Mouse (Mus musculus): ENCODE data around the gene Zfp462. TPM values are rescaled to one million over a fixed set of nuclear protein-coding genes. Genes with fewer than 3 reads are reported as not detected.

Gene Zfp462
- total RNA-seq, 2 experiments from 2014 or later, result 0.96 TPM; not detected in 1

DNA sequence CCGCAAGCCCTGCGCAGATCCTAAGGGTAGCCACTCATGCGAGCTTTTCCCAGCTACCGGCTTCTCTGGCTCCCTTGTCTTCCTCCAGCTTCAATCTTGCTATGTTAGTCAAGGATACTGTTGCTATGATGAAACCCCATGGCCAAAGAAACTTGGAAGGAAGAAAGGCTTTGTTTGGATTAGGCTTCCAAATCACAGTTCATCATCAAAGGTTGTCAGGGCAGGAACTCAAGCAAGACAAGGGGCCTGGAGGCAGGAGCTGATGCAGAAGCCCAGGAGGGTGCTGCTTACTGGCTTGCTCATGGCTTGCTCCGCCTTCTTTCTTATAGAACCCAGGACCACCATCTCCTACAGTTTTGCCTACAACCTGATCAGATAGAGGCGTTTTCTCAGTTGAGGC, 88.6 kb downstream of the Zfp462 start:
- no peak for ATAC-seq (replicated peaks; ENCODE audit: low FRiP score, poor library complexity, severe bottlenecking)

DNA sequence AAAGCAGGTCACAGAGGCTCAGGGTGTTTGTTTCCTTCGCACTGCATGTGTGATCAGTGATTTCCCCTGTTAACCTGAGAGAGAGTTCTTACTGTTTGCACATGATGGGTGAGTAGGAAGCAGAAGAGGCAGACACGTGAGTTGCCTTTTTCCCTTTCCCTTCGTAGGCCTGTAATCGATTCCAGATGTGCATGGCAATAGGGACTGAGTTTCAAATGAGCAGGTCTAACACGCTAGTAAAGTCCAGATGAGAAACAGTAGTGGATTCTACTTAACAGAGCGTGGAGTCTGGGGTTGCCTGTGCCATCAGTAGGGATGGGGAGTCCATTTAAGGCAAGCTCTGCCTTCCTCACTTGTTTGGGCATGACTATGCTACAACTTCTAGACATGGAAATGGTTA, 93.3 kb downstream of the Zfp462 start:
- ATAC-seq (replicated peaks; ENCODE audit: low FRiP score, poor library complexity, severe bottlenecking), result no peak

DNA sequence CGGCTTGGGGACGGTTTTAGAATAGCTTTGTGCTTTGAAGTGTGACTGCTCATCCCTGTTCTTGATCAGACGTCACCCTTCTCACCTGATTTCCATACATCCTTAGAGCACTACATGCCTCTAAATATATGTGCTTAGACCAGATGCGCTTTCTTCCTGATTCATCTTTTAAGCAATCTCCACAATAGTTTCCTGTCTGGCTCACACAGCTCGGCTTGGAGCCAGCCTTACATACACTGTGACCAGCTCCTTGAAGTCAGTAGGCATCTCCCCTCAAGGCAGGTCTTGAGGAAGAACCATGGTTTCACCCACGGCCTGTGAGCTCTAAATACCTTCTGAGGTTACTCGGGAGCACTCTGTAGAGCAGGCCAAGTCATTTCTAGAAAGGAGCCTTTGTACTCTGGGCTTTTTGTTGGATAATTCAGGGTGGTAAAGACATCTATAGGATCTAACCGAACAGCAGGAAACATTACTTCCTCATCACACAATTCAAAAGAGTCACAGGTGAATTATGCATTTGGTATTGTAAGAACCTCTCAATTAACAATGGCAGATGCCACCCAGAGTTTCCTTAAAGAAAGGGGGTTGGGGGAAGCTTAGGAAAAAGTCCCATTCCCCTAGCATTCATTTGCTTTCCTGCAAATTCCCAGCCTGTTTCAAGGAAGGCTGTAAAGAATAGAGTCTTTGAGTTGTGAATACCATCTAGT, 95.6 kb downstream of the Zfp462 start:
- no peak for ATAC-seq (replicated peaks; ENCODE audit: low FRiP score, poor library complexity, severe bottlenecking)

GRCm38 (mm10) chr4:55041106-55041730, 96.4 kb downstream of the Zfp462 start:
- ATAC-seq (replicated peaks; ENCODE audit: low FRiP score, poor library complexity, severe bottlenecking), result no peak

DNA sequence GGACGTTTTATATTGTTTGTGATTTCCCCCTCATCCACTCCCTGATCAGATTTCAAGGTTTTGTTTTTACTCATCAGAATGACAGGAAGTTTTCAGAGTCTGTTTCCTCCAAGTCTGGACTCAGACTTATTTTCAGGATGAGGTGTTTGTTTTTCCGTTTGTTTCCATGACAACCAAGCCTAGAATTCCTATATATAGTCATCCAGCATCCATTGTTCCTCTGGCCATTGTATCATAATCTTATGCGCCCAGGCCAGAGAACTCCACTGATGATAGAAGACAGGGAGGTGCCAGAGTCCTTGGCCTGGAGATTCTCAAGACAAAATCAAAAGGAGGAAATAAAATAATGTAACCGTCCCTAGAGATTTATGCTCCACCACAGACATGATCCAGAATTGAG, 97.7 kb downstream of the Zfp462 start:
- ATAC-seq (replicated peaks; ENCODE audit: low FRiP score, poor library complexity, severe bottlenecking), result no peak

DNA sequence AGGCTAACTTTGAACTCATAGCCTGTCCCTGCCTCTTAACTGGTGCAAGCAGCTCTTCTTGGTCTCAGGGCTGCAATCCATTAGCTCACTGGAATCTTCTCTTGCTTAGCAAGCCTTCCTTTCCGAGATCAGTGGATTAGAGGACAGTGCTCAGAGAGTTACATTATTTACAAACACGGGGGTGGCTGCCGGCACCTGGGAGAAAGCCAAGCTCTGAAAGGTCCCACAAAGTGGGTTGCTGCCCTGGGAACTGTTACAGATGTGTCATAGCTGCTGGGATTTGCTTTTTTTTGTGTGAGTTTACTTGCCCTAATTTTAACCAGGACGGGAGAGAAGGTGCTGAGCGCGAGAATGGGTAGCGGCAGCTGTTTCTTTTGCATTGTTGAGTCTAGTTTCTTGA, 102.4 kb downstream of the Zfp462 start:
- no peak for ATAC-seq (replicated peaks; ENCODE audit: low FRiP score, poor library complexity, severe bottlenecking)

GRCm38 (mm10) chr4:55049938-55050610, 105.2 kb downstream of the Zfp462 start:
- ATAC-seq (replicated peaks; ENCODE audit: low FRiP score, poor library complexity, severe bottlenecking), result no peak

GRCm38 (mm10) chr4:55051345-55051744, 106.5 kb downstream of the Zfp462 start:
- ATAC-seq (replicated peaks; ENCODE audit: low FRiP score, poor library complexity, severe bottlenecking), result no peak

DNA sequence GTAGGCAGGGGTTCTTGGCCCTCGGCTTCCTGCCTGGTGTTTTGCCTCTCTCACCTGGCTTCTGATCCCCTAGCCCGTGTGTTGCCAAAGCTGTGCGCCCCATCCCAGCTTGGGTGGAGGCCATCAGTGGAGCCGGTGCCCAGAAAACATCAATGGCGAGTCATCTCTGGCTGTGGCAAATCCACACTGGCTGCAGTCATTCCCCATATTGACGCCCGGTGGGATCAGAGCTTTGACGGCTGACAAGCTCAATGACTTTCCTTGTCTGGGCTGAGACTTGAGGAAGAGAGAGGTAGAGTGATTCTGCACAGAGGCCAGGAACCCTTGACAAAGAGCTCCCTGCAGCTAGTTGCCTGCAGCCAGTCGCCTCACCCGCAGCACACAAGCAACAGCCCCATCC, 107.8 kb downstream of the Zfp462 start:
- no peak for ATAC-seq (replicated peaks; ENCODE audit: low FRiP score, poor library complexity, severe bottlenecking)

- no peak for ATAC-seq (replicated peaks; ENCODE audit: low FRiP score, poor library complexity, severe bottlenecking)
These were observed 113.0 kb downstream of the Zfp462 start for GRCm38 (mm10) chr4:55057666-55058455.

DNA sequence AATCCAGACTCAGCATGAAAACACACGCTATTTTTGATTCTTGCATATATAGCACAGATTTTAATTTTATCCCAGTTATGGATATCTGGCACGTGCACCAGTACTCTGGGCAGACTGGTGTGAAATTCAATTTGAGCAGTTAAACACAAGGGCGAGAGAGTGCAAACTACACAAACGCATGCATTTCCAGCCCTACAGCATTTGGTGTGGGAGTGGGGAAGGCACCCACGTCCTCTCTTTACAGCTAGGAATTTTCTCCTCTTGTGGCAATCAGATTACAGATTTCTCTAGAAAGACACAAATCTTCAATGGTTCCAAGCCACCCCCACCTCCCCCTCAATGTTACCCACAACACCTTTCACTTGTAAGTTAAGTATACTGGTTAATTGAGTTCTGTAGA, 114.1 kb downstream of the Zfp462 start:
- ATAC-seq (replicated peaks; ENCODE audit: low FRiP score, poor library complexity, severe bottlenecking), result no peak

GRCm38 (mm10) chr4:55066341-55067170, 121.7 kb downstream of the Zfp462 start:
- no peak for ATAC-seq (replicated peaks; ENCODE audit: low FRiP score, poor library complexity, severe bottlenecking)

DNA sequence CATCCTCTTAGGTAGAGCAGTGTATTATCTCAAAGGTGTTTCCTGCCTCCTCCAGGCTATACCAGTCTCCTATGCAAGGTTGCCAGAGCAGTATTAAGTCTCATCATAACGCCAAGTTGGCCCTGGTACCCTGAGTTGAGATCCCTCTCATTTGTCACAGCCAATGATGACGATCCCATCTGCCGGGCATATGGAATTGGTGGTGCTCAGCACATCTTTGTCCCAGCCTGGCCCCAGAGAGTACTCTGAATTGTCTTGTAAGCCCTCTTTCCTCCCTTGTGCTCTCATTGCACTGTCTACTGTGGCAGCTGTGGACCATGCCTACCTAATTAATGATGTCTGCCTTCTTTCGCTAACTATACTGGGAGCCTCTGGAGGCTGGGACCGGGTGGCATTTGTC, 126.7 kb downstream of the Zfp462 start:
- no peak for ATAC-seq (replicated peaks; ENCODE audit: low FRiP score, poor library complexity, severe bottlenecking)

- no peak for ATAC-seq (replicated peaks; ENCODE audit: low FRiP score, poor library complexity, severe bottlenecking)
These were observed 132.5 kb downstream of the Zfp462 start for GRCm38 (mm10) chr4:55077133-55077889.

DNA sequence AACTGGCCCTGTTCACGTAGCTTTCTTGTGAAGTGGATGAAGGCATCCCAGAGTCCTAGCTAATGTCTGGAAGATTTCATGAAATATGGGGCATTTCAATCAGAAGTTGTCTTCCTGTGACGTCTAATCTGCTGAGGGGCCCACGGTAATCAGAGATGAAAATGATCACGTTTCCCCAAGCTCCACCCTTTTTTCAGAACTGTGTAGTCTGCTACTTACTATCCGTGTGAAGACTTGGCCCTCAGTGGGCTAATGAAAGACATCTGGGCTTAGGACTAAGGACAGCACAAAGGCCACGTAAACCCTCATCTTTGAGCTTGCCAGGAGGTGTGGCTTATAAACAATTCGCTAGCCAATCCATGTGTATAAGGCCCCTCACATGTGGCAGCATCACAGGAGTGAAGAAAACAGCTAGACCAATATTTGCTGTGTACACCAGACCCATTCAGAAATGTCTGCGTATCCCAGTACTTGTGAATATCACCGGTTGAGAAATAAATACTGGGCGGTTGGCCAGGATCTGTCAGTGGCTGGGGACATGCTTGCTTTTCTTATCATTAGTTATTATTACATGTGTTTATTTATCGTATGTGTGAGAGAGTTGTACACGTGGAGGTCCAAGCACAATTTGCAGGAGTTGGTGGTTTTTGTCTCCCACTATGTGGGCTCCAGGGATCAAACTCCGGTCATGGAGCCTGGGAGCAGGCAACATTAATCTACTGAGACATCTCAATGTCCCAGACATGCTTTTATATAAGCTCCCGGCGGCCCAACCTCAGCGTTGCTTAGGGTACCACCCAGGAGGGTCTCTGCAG, 133.3 kb downstream of the Zfp462 start:
- ATAC-seq (replicated peaks; ENCODE audit: low FRiP score, poor library complexity, severe bottlenecking), result no peak

DNA sequence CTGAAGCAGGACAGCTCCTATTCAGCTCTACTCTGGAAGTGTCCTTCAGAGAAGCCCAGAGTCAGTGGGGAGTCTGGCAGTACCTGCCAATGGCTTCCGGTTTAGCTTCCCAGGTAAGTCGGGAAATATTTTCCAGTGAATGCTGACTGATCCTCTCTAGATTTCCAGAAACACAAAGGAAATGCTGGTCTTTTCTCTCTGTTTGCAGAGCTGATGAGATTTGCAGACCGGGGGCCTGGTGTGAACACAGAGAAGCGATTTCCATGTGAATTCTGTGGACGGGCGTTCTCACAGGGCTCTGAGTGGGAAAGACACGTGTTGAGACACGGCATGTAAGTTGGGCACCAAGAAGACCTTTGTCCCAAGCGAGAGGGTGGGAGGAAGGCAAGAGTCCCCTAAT, 134.2 kb downstream of the Zfp462 start:
- no peak for ATAC-seq (replicated peaks; ENCODE audit: low FRiP score, poor library complexity, severe bottlenecking)

DNA sequence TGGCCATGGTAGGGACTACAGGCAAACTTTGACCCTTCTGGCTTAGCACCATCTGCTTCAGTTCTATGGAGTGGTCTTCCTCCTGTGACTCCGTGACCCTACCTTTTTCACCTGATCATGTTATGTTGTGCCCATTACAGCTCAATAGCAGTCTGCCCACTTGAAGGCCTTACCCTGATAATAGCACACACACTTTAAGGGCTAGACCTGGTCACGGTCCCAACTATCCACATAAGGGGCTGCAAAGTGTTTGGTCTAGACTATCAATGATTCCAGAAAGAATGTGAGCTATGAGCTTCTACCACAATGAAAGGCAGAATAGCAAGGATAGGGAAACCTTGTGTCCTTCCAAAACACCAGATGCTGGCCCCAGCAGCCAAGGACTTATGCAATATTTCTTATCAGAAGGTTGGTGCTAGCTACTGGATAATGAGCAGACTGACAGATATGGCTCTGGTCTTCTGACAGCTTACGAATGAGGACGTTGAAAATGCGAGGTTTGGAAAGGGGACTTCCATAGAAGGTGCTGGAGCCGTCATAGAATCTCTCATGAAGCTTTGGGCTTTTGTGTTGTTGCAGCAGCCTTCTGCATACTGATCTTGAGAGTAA, 139.3 kb downstream of the Zfp462 start:
- ATAC-seq (replicated peaks; ENCODE audit: low FRiP score, poor library complexity, severe bottlenecking), result no peak

GRCm38 (mm10) chr4:55088153-55088552, 143.3 kb downstream of the Zfp462 start:
- ATAC-seq (replicated peaks; ENCODE audit: low FRiP score, poor library complexity, severe bottlenecking), result no peak

All from erythroblast, adult 5-6 weeks (primary cell).